Mouse (Mus musculus) thymus, adult 2 months (tissue): ENCODE results near the gene Omp. TPM values are rescaled to one million over a fixed set of nuclear protein-coding genes. Genes with fewer than 3 reads are reported as not detected.

Experiments
- DNase-seq: peaks from one replicate; pipeline ENCODE4 v3.0.0; 2021
- H3K27ac ChIP-seq: fragments of 200-500 bp; 2 replicates; pipeline ENCODE4 v1.5.1; 2012; ENCODE audit warnings: low read length, control low read depth; ENCODE audit not compliant: control insufficient read depth, insufficient read depth
- H3K27me3 ChIP-seq: fragments of 200-500 bp; 2 replicates; pipeline ENCODE4 v1.6.1; 2012; ENCODE audit warnings: mild to moderate bottlenecking, low read length, moderate library complexity, mixed read lengths; ENCODE audit not compliant: control insufficient read depth, insufficient read depth
- H3K36me3 ChIP-seq: fragments of 200-500 bp; 2 replicates; pipeline ENCODE4 v1.6.1; 2012; ENCODE audit warnings: mild to moderate bottlenecking, low read length, moderate library complexity; ENCODE audit not compliant: control insufficient read depth, insufficient read depth
- H3K4me1 ChIP-seq: fragments of 200-500 bp; replicated peaks from 2 replicates; pipeline ENCODE4 v1.6.1; 2012; ENCODE audit warnings: low read length; ENCODE audit not compliant: control insufficient read depth, insufficient read depth
- H3K4me3 ChIP-seq: fragments of 200-500 bp; 2 replicates; pipeline ENCODE4 v1.5.1; 2012; ENCODE audit warnings: mild to moderate bottlenecking, low read length, control low read depth, moderate library complexity; ENCODE audit not compliant: control insufficient read depth, insufficient read depth
- CTCF ChIP-seq: fragments of 200-500 bp; IDR thresholded peaks from 2 replicates; pipeline ENCODE4 v1.5.1; 2012; ENCODE audit warnings: mild to moderate bottlenecking, control low read depth, low read length, moderate library complexity, borderline replicate concordance; ENCODE audit not compliant: control insufficient read depth, poor library complexity, insufficient read depth; ENCODE audit errors: extremely low read depth
- POLR2A ChIP-seq: fragments of 200-500 bp; IDR thresholded peaks from 2 replicates; pipeline ENCODE4 v1.6.1; 2012; ENCODE audit warnings: mild to moderate bottlenecking, low read length, control low read depth, moderate library complexity; ENCODE audit not compliant: control insufficient read depth, poor library complexity, insufficient read depth; ENCODE audit errors: extremely low read depth
- WGBS: fragments of 180-500 bp; shearing (Covaris S2); methylation state at CpG from one replicate; pipeline ENCODE4 v1.1.7; 2018; 5-methylcytosine and 5-hydroxymethylcytosine counted together
- polyA plus RNA-seq: library from polyadenylated mRNA; depleted of rRNA; stranded (reverse); fragments of >200 nt; gene quantifications from 2 replicates; pipeline ENCODE4 v1.2.3, GENCODE M21; 2012

Omp gene
- polyA plus RNA-seq, 1 experiment, result 1.8 TPM

- no peak for DNase-seq
- no peaks in the 10 kb centered on the region for H3K27me3 ChIP-seq
- 90% methylated on average over 8 of the region's 8 CpGs for WGBS
- no peak overlapping the region for H3K4me3 ChIP-seq
- peak overlapping the region; percentile 23; the same call in 1 of the 2 replicates for H3K27ac ChIP-seq
- no peaks in the 10 kb centered on the region for H3K36me3 ChIP-seq
- H3K4me1 ChIP-seq, result peaks cover 41% of the 10 kb centered on the region
- no peak for TF ChIP-seq POLR2A
- no peak for TF ChIP-seq CTCF
Observed at GRCm38 (mm10) chr7:98172661-98173060, 27.4 kb upstream of the Omp start.

- Histone ChIP-seq H3K36me3 (no peaks in the 10 kb centered on the region), H3K27ac (no peak overlapping the region), H3K4me1 (peaks cover 29% of the 10 kb centered on the region), H3K4me3 (no peak overlapping the region), H3K27me3 (no peaks in the 10 kb centered on the region)
- WGBS, result 78% methylated on average over 6 of the region's 6 CpGs
- no peak for DNase-seq
- TF ChIP-seq CTCF, result no peak
- no peak for TF ChIP-seq POLR2A
Observed at GRCm38 (mm10) chr7:98171141-98172073, 26.1 kb upstream of the Omp start.

DNA sequence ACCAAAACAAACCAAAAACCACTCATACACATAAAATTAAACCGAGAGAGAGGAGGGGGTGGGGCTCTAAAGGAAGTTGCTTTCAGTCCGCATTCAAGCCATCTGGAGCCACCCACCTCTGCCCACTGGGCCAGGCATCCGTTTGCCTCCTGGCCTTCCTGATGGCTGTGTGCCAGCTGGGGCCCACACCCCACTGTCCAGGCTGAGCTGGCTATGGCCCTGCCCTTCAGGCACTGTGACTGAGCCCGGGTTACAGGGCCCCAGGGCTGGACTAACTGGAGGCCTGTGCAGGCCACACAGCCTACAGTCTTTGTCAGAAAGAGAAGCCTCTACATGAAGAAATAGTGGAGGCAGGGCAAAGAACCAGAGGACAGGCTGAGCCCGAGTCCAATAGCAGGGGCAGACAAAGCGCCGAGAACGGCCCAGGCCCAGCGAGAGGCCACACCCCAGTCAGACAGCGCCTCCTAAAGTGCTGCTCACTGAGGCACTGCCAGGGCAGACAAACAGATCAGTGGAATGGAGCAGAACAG, 19.8 kb upstream of the Omp start:
- TF ChIP-seq CTCF, result no peak
- TF ChIP-seq POLR2A, result no peak
- peaks cover 22% of the 10 kb centered on the region for H3K4me1 ChIP-seq
- no peaks in the 10 kb centered on the region for H3K27me3 ChIP-seq
- no peak overlapping the region for H3K27ac ChIP-seq
- peak overlapping the region; percentile 10 for H3K4me3 ChIP-seq
- DNase-seq, result peak; percentile 57
- no peaks in the 10 kb centered on the region for H3K36me3 ChIP-seq
- WGBS, result 17% methylated on average over 10 of the region's 10 CpGs

GRCm38 (mm10) chr7:98164382-98164998, 19.2 kb upstream of the Omp start:
- WGBS, result 52% methylated on average over 9 of the region's 9 CpGs
- H3K4me1 ChIP-seq, result peaks cover 22% of the 10 kb centered on the region
- H3K36me3 ChIP-seq, result no peaks in the 10 kb centered on the region
- H3K4me3 ChIP-seq, result no peak overlapping the region
- H3K27ac ChIP-seq, result no peak overlapping the region
- no peaks in the 10 kb centered on the region for H3K27me3 ChIP-seq
- TF ChIP-seq CTCF (no peak), POLR2A (no peak)
- peak; percentile 54 for DNase-seq

GRCm38 (mm10) chr7:98163700-98164099, 18.4 kb upstream of the Omp start:
- H3K27ac ChIP-seq, result no peak overlapping the region
- peaks cover 22% of the 10 kb centered on the region for H3K4me1 ChIP-seq
- TF ChIP-seq CTCF, result no peak
- no peak for TF ChIP-seq POLR2A
- H3K4me3 ChIP-seq, result no peak overlapping the region
- no peak for DNase-seq
- 65% methylated on average over 3 of the region's 3 CpGs for WGBS
- H3K27me3 ChIP-seq, result no peaks in the 10 kb centered on the region
- no peaks in the 10 kb centered on the region for H3K36me3 ChIP-seq

GRCm38 (mm10) chr7:98162239-98162638, 16.9 kb upstream of the Omp start:
- Histone ChIP-seq H3K4me1 (peaks cover 22% of the 10 kb centered on the region), H3K4me3 (no peak overlapping the region), H3K27ac (no peak overlapping the region), H3K36me3 (no peaks in the 10 kb centered on the region), H3K27me3 (no peaks in the 10 kb centered on the region)
- 89% methylated on average over 6 of the region's 6 CpGs for WGBS
- DNase-seq, result no peak
- TF ChIP-seq CTCF (no peak), POLR2A (no peak)
